Mouse (Mus musculus) thymus, adult 2 months (tissue): ENCODE measurements around the gene Camkk1.

Experiments
- CTCF ChIP-seq: fragments of 200-500 bp; IDR thresholded peaks from 2 replicates; pipeline ENCODE4 v1.5.1; 2012; ENCODE audit warnings: mild to moderate bottlenecking, control low read depth, low read length, moderate library complexity, borderline replicate concordance; ENCODE audit not compliant: control insufficient read depth, poor library complexity, insufficient read depth; ENCODE audit errors: extremely low read depth
- POLR2A ChIP-seq: fragments of 200-500 bp; IDR thresholded peaks from 2 replicates; pipeline ENCODE4 v1.6.1; 2012; ENCODE audit warnings: mild to moderate bottlenecking, low read length, control low read depth, moderate library complexity; ENCODE audit not compliant: control insufficient read depth, poor library complexity, insufficient read depth; ENCODE audit errors: extremely low read depth

GRCm38 (mm10) chr11:73044789-73045188 lies 26.0 kb downstream of the Camkk1 start:
- TF ChIP-seq POLR2A = no peak
- no peak for TF ChIP-seq CTCF
